Mouse (Mus musculus) stomach, embryonic 16.5 days (tissue): ENCODE results near the gene Chrnb4. TPM values are rescaled to one million over a fixed set of nuclear protein-coding genes. Genes with fewer than 3 reads are reported as not detected.

ENCODE experiments used
- ATAC-seq: fragments of 200-750 bp; cut with Nextera tagmentation; 2 replicates; pipeline ENCODE4 v1.8.0; 2017; ENCODE audit warnings: moderate number of reproducible peaks, moderate TSS enrichment; ENCODE audit not compliant: insufficient read depth, low FRiP score
- H3K27ac ChIP-seq: fragments of 300-500 bp; sonication (generic); 2 replicates; pipeline ENCODE4 v1.5.1; 2014; ENCODE audit warnings: low read length
- H3K27me3 ChIP-seq: fragments of 300-500 bp; sonication (generic); 2 replicates; pipeline ENCODE4 v1.6.1; 2014; ENCODE audit warnings: low read length, control low read depth, mixed read lengths; ENCODE audit not compliant: control insufficient read depth, insufficient read depth
- H3K36me3 ChIP-seq: fragments of 300-500 bp; sonication (generic); 2 replicates; pipeline ENCODE4 v1.6.1; 2014; ENCODE audit warnings: low read length; ENCODE audit not compliant: control insufficient read depth, insufficient read depth
- H3K4me1 ChIP-seq: fragments of 300-500 bp; sonication (generic); 2 replicates; pipeline ENCODE4 v1.6.1; 2014; ENCODE audit warnings: low read length, control low read depth, mixed read lengths; ENCODE audit not compliant: control insufficient read depth, insufficient read depth
- H3K4me2 ChIP-seq: fragments of 300-500 bp; sonication (generic); 2 replicates; pipeline ENCODE4 v1.6.1; 2014; ENCODE audit warnings: low read depth, low read length, mixed read lengths
- H3K4me3 ChIP-seq: fragments of 300-500 bp; sonication (generic); replicated peaks from 2 replicates; pipeline ENCODE4 v1.5.1; 2014; ENCODE audit warnings: mild to moderate bottlenecking, low read length
- H3K9ac ChIP-seq: fragments of 300-500 bp; sonication (generic); 2 replicates; pipeline ENCODE4 v1.6.1; 2014; ENCODE audit warnings: low read length
- H3K9me3 ChIP-seq: fragments of 300-500 bp; sonication (generic); replicated peaks from 2 replicates; pipeline ENCODE4 v1.6.1; 2016; ENCODE audit warnings: low read length, control low read depth; ENCODE audit not compliant: control insufficient read depth
- WGBS: fragments of 180-500 bp; shearing (Covaris S2); extraction: QIAGEN DNeasy Blood & Tissue Kit; methylation state at CpG from one replicate; pipeline ENCODE4 v1.1.7; 2014; 5-methylcytosine and 5-hydroxymethylcytosine counted together
- polyA plus RNA-seq: library from polyadenylated mRNA; unstranded; fragments of >200 nt; fragmentation: Nextera tagmentation; extraction: Ambion mirVana; gene quantifications from 2 replicates; pipeline ENCODE4 v1.2.1, GENCODE M21; 2015

The Chrnb4 gene
- polyA plus RNA-seq, 1 experiment from 2014 or later = 3.6 TPM

DNA sequence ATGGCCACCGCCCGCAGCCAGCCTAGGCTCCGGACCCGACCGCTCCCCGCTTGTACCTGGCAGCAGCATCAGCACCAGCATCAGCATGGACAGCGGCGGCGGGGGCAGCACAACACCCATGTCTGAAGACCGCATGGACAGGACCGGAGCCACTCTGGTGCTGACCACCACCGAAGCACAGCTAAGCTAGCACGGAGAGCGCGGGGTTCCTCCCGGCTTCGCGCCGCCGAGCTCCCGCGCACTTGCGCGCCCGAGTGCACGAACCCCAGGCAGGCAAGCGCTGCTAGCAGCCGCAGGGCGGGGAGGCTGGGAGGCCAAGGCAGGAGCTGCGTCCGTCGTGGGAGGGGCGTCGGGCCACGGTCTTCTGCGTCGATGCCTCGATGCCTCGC lies 22.3 kb downstream of the Chrnb4 start, which contains the start of gene Chrna3:
Gene Chrna3 (minus strand): TSS at position 288 of the 389 bp plus-strand sequence.
- no peak within 1 kb of the TSS for H3K27ac ChIP-seq
- under 1% methylated on average over 39 of the region's 39 CpGs for WGBS

GRCm38 (mm10) chr9:55025534-55026274 lies 22.9 kb downstream of the Chrnb4 start:
- H3K27ac ChIP-seq = no peak overlapping the region
- peaks cover 33% of the 10 kb centered on the region for H3K27me3 ChIP-seq
- H3K9me3 ChIP-seq = no peaks in the 10 kb centered on the region
- no peaks in the 10 kb centered on the region for H3K36me3 ChIP-seq
- H3K4me2 ChIP-seq = peak overlapping the region; percentile 45
- 8% methylated on average over 38 of the region's 38 CpGs for WGBS
- peak overlapping the region; percentile 29 for H3K4me3 ChIP-seq
- H3K4me1 ChIP-seq = peaks cover 8% of the 10 kb centered on the region
- H3K9ac ChIP-seq = no peak overlapping the region
- ATAC-seq = no peak

More for the DNA sequence above, 22.3 kb downstream of the Chrnb4 start, which contains the start of gene Chrna3:
- peak; percentile 44; the same call in 1 of the 2 replicates for ATAC-seq
- Histone ChIP-seq H3K4me3 (peak within 1 kb of the TSS; percentile 29), H3K4me1 (peaks cover 8% of the 10 kb centered on the region), H3K9ac (peak within 1 kb of the TSS; percentile 33; the same call in 1 of the 2 replicates), H3K27me3 (peaks cover 33% of the 10 kb centered on the region), H3K4me2 (peak within 1 kb of the TSS; percentile 45), H3K9me3 (no peaks in the 10 kb centered on the region), H3K36me3 (no peaks in the 10 kb centered on the region)

DNA sequence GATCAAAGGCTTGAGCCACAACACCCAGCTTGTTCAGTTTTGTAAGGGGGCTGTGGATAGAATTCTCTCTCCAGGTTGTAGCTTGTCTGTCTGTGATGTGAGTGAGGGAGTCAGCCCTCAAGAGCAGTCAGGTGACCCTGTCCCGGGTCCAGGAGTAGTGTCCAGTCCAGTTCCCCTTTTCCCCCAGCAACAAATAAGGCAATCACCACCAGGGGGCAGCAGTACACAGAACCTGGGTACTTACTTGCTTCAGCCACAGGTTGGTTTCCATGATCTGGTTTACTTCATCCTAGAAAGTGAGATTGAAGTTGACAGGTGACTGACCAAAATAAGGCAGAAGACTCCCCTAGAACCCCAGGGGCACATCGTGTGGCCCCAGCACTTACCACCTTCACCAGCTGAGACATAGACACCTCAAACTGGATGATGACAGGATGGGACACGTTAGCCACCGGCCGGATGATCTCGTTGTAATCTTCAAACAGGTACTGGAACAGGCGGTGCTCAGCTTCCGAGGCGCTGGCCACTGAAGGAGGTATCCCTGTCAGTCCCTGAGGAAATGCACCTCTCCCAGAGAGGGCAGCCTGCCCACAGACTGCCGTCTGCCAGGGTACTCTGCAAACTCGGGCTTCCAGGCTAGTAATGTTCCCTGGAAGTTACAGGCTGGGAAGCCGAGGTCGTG lies 24.5 kb downstream of the Chrnb4 start:
- no peak overlapping the region for H3K4me2 ChIP-seq
- H3K9ac ChIP-seq = no peak overlapping the region
- H3K36me3 ChIP-seq = no peaks in the 10 kb centered on the region
- ATAC-seq = no peak
- H3K4me3 ChIP-seq = no peak overlapping the region
- no peaks in the 10 kb centered on the region for H3K9me3 ChIP-seq
- peaks cover 33% of the 10 kb centered on the region for H3K27me3 ChIP-seq
- 39% methylated on average over 13 of the region's 13 CpGs for WGBS
- H3K4me1 ChIP-seq = peaks cover 8% of the 10 kb centered on the region
- no peak overlapping the region for H3K27ac ChIP-seq

DNA sequence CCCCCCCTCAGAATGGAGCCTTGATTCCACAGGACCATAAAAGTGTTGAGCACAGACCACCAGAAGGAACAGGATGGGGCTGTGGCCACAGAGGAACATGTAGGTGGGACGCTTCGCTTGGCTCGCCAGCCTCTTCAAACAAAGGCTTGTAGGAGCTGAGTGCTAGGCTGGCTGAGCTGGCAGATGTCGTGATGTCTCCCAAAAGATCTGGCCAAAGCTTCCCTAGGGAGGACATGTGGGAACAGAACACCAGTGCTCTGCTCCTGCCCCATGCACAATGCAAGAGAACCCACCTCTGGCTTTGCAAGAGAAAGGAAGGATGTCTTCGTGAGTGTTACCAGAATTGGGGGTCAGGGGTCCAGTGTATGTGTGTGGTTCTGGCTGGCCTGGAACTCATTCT lies 25.3 kb downstream of the Chrnb4 start:
- Histone ChIP-seq H3K4me3 (no peak overlapping the region), H3K9ac (no peak overlapping the region), H3K9me3 (no peaks in the 10 kb centered on the region), H3K27ac (no peak overlapping the region), H3K36me3 (no peaks in the 10 kb centered on the region), H3K4me1 (peaks cover 8% of the 10 kb centered on the region), H3K4me2 (no peak overlapping the region), H3K27me3 (peaks cover 33% of the 10 kb centered on the region)
- no peak for ATAC-seq
- WGBS = 73% methylated on average over 5 of the region's 5 CpGs

GRCm38 (mm10) chr9:55016926-55017325 lies 31.7 kb downstream of the Chrnb4 start:
- Histone ChIP-seq H3K27me3 (no peaks in the 10 kb centered on the region), H3K9ac (no peak overlapping the region), H3K36me3 (no peaks in the 10 kb centered on the region), H3K4me1 (no peaks in the 10 kb centered on the region), H3K27ac (no peak overlapping the region), H3K4me2 (no peak overlapping the region), H3K9me3 (no peaks in the 10 kb centered on the region), H3K4me3 (no peak overlapping the region)
- 64% methylated on average over 3 of the region's 3 CpGs for WGBS
- ATAC-seq = no peak

GRCm38 (mm10) chr9:55010588-55011350 lies 37.8 kb downstream of the Chrnb4 start:
- Histone ChIP-seq H3K27ac (no peak overlapping the region), H3K27me3 (no peaks in the 10 kb centered on the region), H3K4me3 (no peak overlapping the region), H3K9ac (no peak overlapping the region), H3K4me1 (no peaks in the 10 kb centered on the region), H3K9me3 (no peaks in the 10 kb centered on the region), H3K4me2 (no peak overlapping the region), H3K36me3 (no peaks in the 10 kb centered on the region)
- WGBS = 30% methylated on average over 6 of the region's 6 CpGs
- no peak for ATAC-seq

- Histone ChIP-seq H3K4me2 (no peak overlapping the region), H3K27me3 (no peaks in the 10 kb centered on the region), H3K9me3 (no peaks in the 10 kb centered on the region), H3K36me3 (no peaks in the 10 kb centered on the region), H3K4me3 (no peak overlapping the region), H3K27ac (no peak overlapping the region), H3K4me1 (no peaks in the 10 kb centered on the region), H3K9ac (no peak overlapping the region)
- 60% methylated on average over 2 of the region's 2 CpGs for WGBS
- no peak for ATAC-seq
Observed at GRCm38 (mm10) chr9:55009692-55010091, 38.9 kb downstream of the Chrnb4 start.

- Histone ChIP-seq H3K4me1 (no peaks in the 10 kb centered on the region), H3K27me3 (no peaks in the 10 kb centered on the region), H3K9ac (no peak overlapping the region), H3K27ac (no peak overlapping the region), H3K9me3 (no peaks in the 10 kb centered on the region), H3K4me2 (no peak overlapping the region), H3K36me3 (no peaks in the 10 kb centered on the region), H3K4me3 (no peak overlapping the region)
- ATAC-seq = no peak
- WGBS = 57% methylated on average over 4 of the region's 4 CpGs
Observed at GRCm38 (mm10) chr9:55003609-55004008, 45.0 kb downstream of the Chrnb4 start.

- ATAC-seq = no peak
- H3K4me2 ChIP-seq = no peak overlapping the region
- H3K9ac ChIP-seq = no peak overlapping the region
- no peaks in the 10 kb centered on the region for H3K27me3 ChIP-seq
- H3K4me3 ChIP-seq = no peak overlapping the region
- H3K27ac ChIP-seq = no peak overlapping the region
- no peaks in the 10 kb centered on the region for H3K4me1 ChIP-seq
- WGBS = 74% methylated on average over 3 of the region's 3 CpGs
- no peaks in the 10 kb centered on the region for H3K9me3 ChIP-seq
- no peaks in the 10 kb centered on the region for H3K36me3 ChIP-seq
Observed at GRCm38 (mm10) chr9:54995645-54996044, 52.9 kb downstream of the Chrnb4 start.
